Mouse (Mus musculus) embryonic facial prominence, embryonic 11.5 days (tissue): Measurements from ENCODE around the gene Myo1e. TPM values are rescaled to one million over a fixed set of nuclear protein-coding genes. Genes with fewer than 3 reads are reported as not detected.

ENCODE experiments used
- ATAC-seq: fragments of 200-750 bp; cut with Nextera tagmentation; replicated peaks from 2 replicates; pipeline ENCODE4 v1.8.0; 2017; ENCODE audit warnings: low read depth; ENCODE audit not compliant: insufficient number of reproducible peaks, low FRiP score, low TSS enrichment
- DNase-seq: peaks from one replicate; pipeline ENCODE4 v3.0.0-alpha.2; 2015; ENCODE audit warnings: low spot score
- H3K27ac ChIP-seq: fragments of 300-500 bp; sonication (generic); replicated peaks from 2 replicates; pipeline ENCODE4 v1.5.1; 2014; ENCODE audit warnings: mild to moderate bottlenecking, low read depth, low read length, control low read depth
- H3K27me3 ChIP-seq: fragments of 300-500 bp; sonication (generic); 2 replicates; pipeline ENCODE4 v1.6.1; 2014; ENCODE audit warnings: mild to moderate bottlenecking, low read length, moderate library complexity, mixed read lengths; ENCODE audit not compliant: control insufficient read depth, insufficient read depth
- H3K36me3 ChIP-seq: fragments of 300-500 bp; sonication (generic); replicated peaks from 2 replicates; pipeline ENCODE4 v1.6.1; 2014; ENCODE audit warnings: low read depth, mild to moderate bottlenecking, low read length, moderate library complexity, mixed read lengths; ENCODE audit not compliant: control insufficient read depth, insufficient read depth
- H3K4me1 ChIP-seq: fragments of 300-500 bp; sonication (generic); 2 replicates; pipeline ENCODE4 v1.6.1; 2014; ENCODE audit warnings: low read length, mixed read lengths; ENCODE audit not compliant: control insufficient read depth, insufficient read depth
- H3K4me2 ChIP-seq: fragments of 300-500 bp; sonication (generic); 2 replicates; pipeline ENCODE4 v1.6.1; 2014; ENCODE audit warnings: low read depth, mild to moderate bottlenecking, control low read depth, low read length, moderate library complexity
- H3K4me3 ChIP-seq: fragments of 300-500 bp; sonication (generic); 2 replicates; pipeline ENCODE4 v1.5.1; 2014; ENCODE audit warnings: low read depth, low read length, control low read depth
- H3K9ac ChIP-seq: fragments of 300-500 bp; sonication (generic); replicated peaks from 2 replicates; pipeline ENCODE4 v1.6.1; 2014; ENCODE audit warnings: mild to moderate bottlenecking, control low read depth, low read length
- H3K9me3 ChIP-seq: fragments of 300-500 bp; sonication (generic); replicated peaks from 2 replicates; pipeline ENCODE4 v1.6.1; 2016; ENCODE audit warnings: mild to moderate bottlenecking, low read length, inconsistent platforms, mixed read lengths; ENCODE audit not compliant: control insufficient read depth
- WGBS: fragments of 180-500 bp; shearing (Covaris S2); extraction: QIAGEN DNeasy Blood & Tissue Kit; methylation state at CpG from one replicate; pipeline ENCODE4 v1.1.7; 2014; 5-methylcytosine and 5-hydroxymethylcytosine counted together
- polyA plus RNA-seq: library from polyadenylated mRNA; unstranded; fragments of >200 nt; fragmentation: Nextera tagmentation; extraction: Ambion mirVana; gene quantifications from 2 replicates; pipeline ENCODE4 v1.2.1, GENCODE M21; 2014

Gene Myo1e
- polyA plus RNA-seq, 1 experiment from 2014 or later = 14.8 TPM

- Histone ChIP-seq H3K4me2 (no peak overlapping the region), H3K36me3 (no peaks in the 10 kb centered on the region), H3K27ac (no peak overlapping the region), H3K9ac (no peak overlapping the region), H3K9me3 (no peaks in the 10 kb centered on the region), H3K27me3 (no peaks in the 10 kb centered on the region), H3K4me1 (no peaks in the 10 kb centered on the region), H3K4me3 (no peak overlapping the region)
- DNase-seq (no peak), ATAC-seq (no peak)
- 91% methylated on average over 11 of the region's 11 CpGs for WGBS
These were observed 124.7 kb downstream of the Myo1e start for GRCm38 (mm10) chr9:70331727-70332335.

- Histone ChIP-seq H3K9ac (no peak overlapping the region), H3K27me3 (no peaks in the 10 kb centered on the region), H3K9me3 (no peaks in the 10 kb centered on the region), H3K36me3 (no peaks in the 10 kb centered on the region), H3K27ac (no peak overlapping the region), H3K4me3 (no peak overlapping the region), H3K4me2 (no peak overlapping the region), H3K4me1 (no peaks in the 10 kb centered on the region)
- DNase-seq = no peak
- no peak for ATAC-seq
- WGBS = 89% methylated on average over 7 of the region's 7 CpGs
These were observed 131.2 kb downstream of the Myo1e start for GRCm38 (mm10) chr9:70338391-70338790.

GRCm38 (mm10) chr9:70338894-70339293 lies 131.7 kb downstream of the Myo1e start:
- DNase-seq (no peak), ATAC-seq (no peak)
- Histone ChIP-seq H3K9ac (no peak overlapping the region), H3K27ac (no peak overlapping the region), H3K4me2 (no peak overlapping the region), H3K4me1 (no peaks in the 10 kb centered on the region), H3K9me3 (no peaks in the 10 kb centered on the region), H3K36me3 (no peaks in the 10 kb centered on the region), H3K27me3 (no peaks in the 10 kb centered on the region), H3K4me3 (no peak overlapping the region)

GRCm38 (mm10) chr9:70349274-70349673 lies 142.1 kb downstream of the Myo1e start:
- no peaks in the 10 kb centered on the region for H3K27me3 ChIP-seq
- DNase-seq = no peak
- no peak overlapping the region for H3K9ac ChIP-seq
- 88% methylated on average over 2 of the region's 2 CpGs for WGBS
- H3K27ac ChIP-seq = no peak overlapping the region
- no peaks in the 10 kb centered on the region for H3K36me3 ChIP-seq
- no peak overlapping the region for H3K4me2 ChIP-seq
- H3K9me3 ChIP-seq = no peaks in the 10 kb centered on the region
- H3K4me3 ChIP-seq = no peak overlapping the region
- ATAC-seq = no peak
- no peaks in the 10 kb centered on the region for H3K4me1 ChIP-seq

- WGBS = 9% methylated on average over 8 of the region's 8 CpGs
- no peaks in the 10 kb centered on the region for H3K9me3 ChIP-seq
- ATAC-seq = no peak
- H3K27ac ChIP-seq = no peak overlapping the region
- no peak overlapping the region for H3K9ac ChIP-seq
- H3K4me3 ChIP-seq = no peak overlapping the region
- peak; percentile 57 for DNase-seq
- H3K4me1 ChIP-seq = no peaks in the 10 kb centered on the region
- H3K27me3 ChIP-seq = no peaks in the 10 kb centered on the region
- H3K4me2 ChIP-seq = no peak overlapping the region
- no peaks in the 10 kb centered on the region for H3K36me3 ChIP-seq
These were observed 144.6 kb downstream of the Myo1e start for GRCm38 (mm10) chr9:70351570-70352277.

GRCm38 (mm10) chr9:70356254-70356653 lies 149.1 kb downstream of the Myo1e start:
- no peak overlapping the region for H3K9ac ChIP-seq
- H3K9me3 ChIP-seq = no peaks in the 10 kb centered on the region
- no peak overlapping the region for H3K4me2 ChIP-seq
- no peak overlapping the region for H3K27ac ChIP-seq
- no peak overlapping the region for H3K4me3 ChIP-seq
- H3K36me3 ChIP-seq = no peaks in the 10 kb centered on the region
- 0 out of 2 replicates have a peak, but pooled peaks have one; percentile 59 for ATAC-seq
- H3K27me3 ChIP-seq = no peaks in the 10 kb centered on the region
- WGBS = 41% methylated on average over 8 of the region's 8 CpGs
- no peaks in the 10 kb centered on the region for H3K4me1 ChIP-seq
- peak; percentile 26 for DNase-seq

GRCm38 (mm10) chr9:70359402-70360131 lies 152.4 kb downstream of the Myo1e start:
- no peak overlapping the region for H3K4me3 ChIP-seq
- no peaks in the 10 kb centered on the region for H3K36me3 ChIP-seq
- no peaks in the 10 kb centered on the region for H3K27me3 ChIP-seq
- H3K9ac ChIP-seq = no peak overlapping the region
- H3K27ac ChIP-seq = no peak overlapping the region
- H3K4me2 ChIP-seq = no peak overlapping the region
- ATAC-seq (no peak), DNase-seq (no peak)
- 95% methylated on average over 2 of the region's 2 CpGs for WGBS
- H3K4me1 ChIP-seq = no peaks in the 10 kb centered on the region
- H3K9me3 ChIP-seq = no peaks in the 10 kb centered on the region

- H3K27ac ChIP-seq = no peak overlapping the region
- no peak overlapping the region for H3K4me3 ChIP-seq
- H3K27me3 ChIP-seq = no peaks in the 10 kb centered on the region
- H3K4me1 ChIP-seq = no peaks in the 10 kb centered on the region
- no peaks in the 10 kb centered on the region for H3K9me3 ChIP-seq
- DNase-seq = no peak
- no peak overlapping the region for H3K9ac ChIP-seq
- ATAC-seq = no peak
- H3K36me3 ChIP-seq = no peaks in the 10 kb centered on the region
- no peak overlapping the region for H3K4me2 ChIP-seq
- 90% methylated on average over 8 of the region's 8 CpGs for WGBS
These were observed 157.6 kb downstream of the Myo1e start for GRCm38 (mm10) chr9:70364741-70365140.
